In genomic region chr4:150490050-150490449, GRCm38 (mm10) we compare ENCODE assay signal across 22 mouse cellular contexts.
DNase-seq lines count a peak whose midpoint lies in the region; ATAC-seq and TF ChIP-seq lines count a peak whose summit lies in the region.
"Had no signal": no experiment of that assay in that cellular context is flagged by ENCODE, and none has a peak within 500 bp of the region (broad histone marks: within the 10 kb centered on the region; RNA-seq: fewer than 3 reads in every experiment).

No protein-coding gene starts in this region.

- 57% methylated on average over 6 of the region's 6 CpGs for WGBS in liver, embryonic 11.5 days

- H3K4me3 ChIP-seq in left cerebral cortex, adult 2 months = peak overlapping the region; percentile 47
- H3K4me3 ChIP-seq in bone marrow macrophage, adult 2 months (ENCODE audit: insufficient read depth, low read length) = peak overlapping the region; percentile 3
- H3K4me3 ChIP-seq in liver, embryonic 11.5 days (ENCODE audit: low read depth, low read length) = no peak overlapping the region
- H3K4me3 ChIP-seq: embryonic facial prominence, embryonic 15.5 days; hindbrain, embryonic 13.5 days; liver, embryonic 15.5 days; midbrain, embryonic 13.5 days; neural tube, embryonic 15.5 days had no signal

- peak; percentile 39 to 48 for DNase-seq in cerebellum, postnatal 25 days
- no peak for DNase-seq in cerebellum, postnatal 4 days (ENCODE audit: low spot score in 2 of 2)
- DNase-seq in left cerebral cortex, adult 2 months (ENCODE audit: extremely low spot score in 1 of 2, low spot score in 2 of 2) = no peak
- no peak for DNase-seq in left cerebral cortex, adult 9 months (ENCODE audit: low spot score in 2 of 2)
- DNase-seq in liver, embryonic 11.5 days (ENCODE audit: low spot score) = no peak
- DNase-seq in left cerebral cortex, postnatal 25 days (ENCODE audit: low spot score in 2 of 2) = no peak
- DNase-seq: adrenal gland, postnatal 36 days; heart, postnatal 10 days; kidney, adult 8-10 months; kidney, postnatal 14 days; right cerebral cortex, postnatal 14 days; thymus, postnatal 4 days had no signal

- no peaks in the 10 kb centered on the region for H3K27me3 ChIP-seq in liver, embryonic 11.5 days (replicated peaks; ENCODE audit: control insufficient read depth, insufficient read depth, low read length)
- H3K27me3 ChIP-seq: embryonic facial prominence, embryonic 15.5 days; hindbrain, embryonic 13.5 days; liver, embryonic 15.5 days; midbrain, embryonic 13.5 days; neural tube, embryonic 15.5 days had no signal

- no peak for TF ChIP-seq CTCF in left cerebral cortex, adult 2 months (IDR thresholded peaks at IDR 0.05)
- TF ChIP-seq CTCF in bone marrow macrophage, adult 2 months (IDR thresholded peaks at IDR 0.05; ENCODE audit: low read depth, low read length) = no peak

- intact Hi-C loops in left cerebral cortex, adult 2 months (cut with DNase I) = no loop called here
- intact Hi-C loops in left cerebral cortex, postnatal 25 days (cut with DNase I) = no loop called here

- no peak overlapping the region for H3K9ac ChIP-seq in liver, embryonic 11.5 days (ENCODE audit: low read depth, low read length)
- H3K9ac ChIP-seq: embryonic facial prominence, embryonic 15.5 days; hindbrain, embryonic 13.5 days; liver, embryonic 15.5 days; midbrain, embryonic 13.5 days had no signal

- no peak overlapping the region for H3K4me2 ChIP-seq in liver, embryonic 11.5 days
- H3K4me2 ChIP-seq: embryonic facial prominence, embryonic 15.5 days; heart, embryonic 11.5 days; hindbrain, embryonic 13.5 days; liver, embryonic 15.5 days; midbrain, embryonic 13.5 days had no signal

- no peaks in the 10 kb centered on the region for H3K36me3 ChIP-seq in liver, embryonic 11.5 days (ENCODE audit: control insufficient read depth, insufficient read depth, low read length)
- H3K36me3 ChIP-seq: embryonic facial prominence, embryonic 15.5 days; liver, embryonic 15.5 days; midbrain, embryonic 13.5 days; neural tube, embryonic 15.5 days had no signal

- peaks cover 44% of the 10 kb centered on the region for H3K4me1 ChIP-seq in bone marrow macrophage, adult 2 months (ENCODE audit: control insufficient read depth, insufficient read depth, low read length)
- H3K4me1 ChIP-seq in liver, embryonic 11.5 days (replicated peaks; ENCODE audit: control insufficient read depth, insufficient read depth, low read length) = peaks cover 32% of the 10 kb centered on the region

- ATAC-seq in megakaryocyte progenitor cell, adult 5-6 weeks (replicated peaks; ENCODE audit: poor library complexity) = peak; percentile 42
- no peak for ATAC-seq in liver, embryonic 11.5 days (replicated peaks; ENCODE audit: low FRiP score)
- ATAC-seq: forebrain, embryonic 16.5 days; inflammation-experienced regulatory T-cells, adult 6 months; midbrain, embryonic 13.5 days had no signal

- peak overlapping the region; percentile 20 for H3K27ac ChIP-seq in left cerebral cortex, adult 2 months
- no peak overlapping the region; the same call in 1 of the 2 replicates for H3K27ac ChIP-seq in bone marrow macrophage, adult 2 months (ENCODE audit: insufficient read depth, low read depth, low read length)
- no peak overlapping the region for H3K27ac ChIP-seq in liver, embryonic 11.5 days (ENCODE audit: low read depth, low read length)
- H3K27ac ChIP-seq: embryonic facial prominence, embryonic 15.5 days; liver, embryonic 15.5 days; midbrain, embryonic 13.5 days; neural tube, embryonic 15.5 days had no signal

- H3K9me3 ChIP-seq in liver, embryonic 11.5 days (ENCODE audit: control insufficient read depth, low read length) = no peaks in the 10 kb centered on the region
- H3K9me3 ChIP-seq: embryonic facial prominence, embryonic 15.5 days; hindbrain, embryonic 13.5 days; liver, embryonic 15.5 days; midbrain, embryonic 13.5 days; neural tube, embryonic 15.5 days had no signal

- TF ChIP-seq POLR2A in bone marrow macrophage, adult 2 months (IDR thresholded peaks at IDR 0.05; ENCODE audit: borderline replicate concordance, low read depth, low read length) = no peak

Comparison
In these comparisons a context has a peak if more than half of its experiments do, and no peak if none do; other contexts are left out.
1. DNase-seq: peak in cerebellum, postnatal 25 days (2 of 2); none in cerebellum, postnatal 4 days (0 of 2), left cerebral cortex, adult 2 months (0 of 2), left cerebral cortex, adult 9 months (0 of 2), liver, embryonic 11.5 days (single experiment) and left cerebral cortex, postnatal 25 days (0 of 2).